Mouse (Mus musculus) ES-E14 (cell line): Measurements from ENCODE around the gene Racgap1. TPM values are rescaled to one million over a fixed set of nuclear protein-coding genes. Genes with fewer than 3 reads are reported as not detected.
A peak's percentile ranks its signal among the peaks of the same experiment; 100 is the strongest.

Experiments used
- DNase-seq: peaks from one replicate; pipeline ENCODE4 v3.0.0-alpha.2; 2013; ENCODE audit warnings: low read depth, low spot score
- H3K27ac ChIP-seq: 2 replicates; pipeline ENCODE4 v1.5.1; 2012; ENCODE audit warnings: low read depth, mild to moderate bottlenecking, low read length, moderate library complexity, mixed read lengths; ENCODE audit not compliant: poor library complexity, insufficient read depth, severe bottlenecking
- H3K36me3 ChIP-seq: 2 replicates; pipeline ENCODE4 v1.6.1; 2012; ENCODE audit warnings: mild to moderate bottlenecking, low read length, moderate library complexity, mixed read lengths; ENCODE audit not compliant: control insufficient read depth, poor library complexity, insufficient read depth, severe bottlenecking
- H3K4me1 ChIP-seq, 2 experiments: fragments of 150-350 bp in 1 of 2; sonication (generic) in 1 of 2; 2 replicates each; pipeline ENCODE4 v1.6.1; 2012; ENCODE audit warnings: low read length in 2 of 2, mild to moderate bottlenecking in 1 of 2, mixed read lengths in 1 of 2; ENCODE audit not compliant: control insufficient read depth in 2 of 2, insufficient read depth in 2 of 2, poor library complexity in 1 of 2
- H3K4me3 ChIP-seq, 2 experiments: fragments of 150-350 bp in 1 of 2; sonication (generic) in 1 of 2; 2 replicates each; pipeline ENCODE4 v1.5.1; 2012; ENCODE audit warnings: low read length in 2 of 2, low read depth in 1 of 2, mild to moderate bottlenecking in 1 of 2, mixed read lengths in 1 of 2; ENCODE audit not compliant: insufficient read depth in 1 of 2, poor library complexity in 1 of 2, severe bottlenecking in 1 of 2
- H3K9ac ChIP-seq: 2 replicates; pipeline ENCODE4 v1.6.1; 2012; ENCODE audit warnings: low read depth, mild to moderate bottlenecking, low read length, mixed read lengths; ENCODE audit not compliant: poor library complexity, insufficient read depth, severe bottlenecking
- H3K9me3 ChIP-seq: fragments of 150-350 bp; sonication (generic); 2 replicates; pipeline ENCODE4 v1.6.1; 2012; ENCODE audit warnings: low read depth, mild to moderate bottlenecking, low read length; ENCODE audit not compliant: control insufficient read depth, insufficient read depth
- CHD2 ChIP-seq: IDR thresholded peaks from 2 replicates; pipeline ENCODE4 v1.6.1; 2014; ENCODE audit warnings: mild to moderate bottlenecking, low read depth, low read length, inconsistent platforms
- HCFC1 ChIP-seq: IDR thresholded peaks from 2 replicates; pipeline ENCODE4 v1.6.1; 2012; ENCODE audit warnings: low read length, inconsistent platforms, borderline replicate concordance; ENCODE audit not compliant: insufficient read depth
- MAFK ChIP-seq: IDR thresholded peaks from 2 replicates; pipeline ENCODE4 v1.6.1; 2014; ENCODE audit warnings: mild to moderate bottlenecking, low read depth, low read length, inconsistent platforms; ENCODE audit not compliant: insufficient read depth
- ZC3H11A ChIP-seq: IDR thresholded peaks from 2 replicates; pipeline ENCODE4 v1.6.1; 2012; ENCODE audit warnings: low read depth, mild to moderate bottlenecking, inconsistent platforms, low read length, borderline replicate concordance
- ZNF384 ChIP-seq: IDR thresholded peaks from 2 replicates; pipeline ENCODE4 v1.6.1; 2012; ENCODE audit warnings: low read depth, low read length, inconsistent platforms
- in situ Hi-C, 2 experiments: fragments of 600-800 bp; cut with MboI; formaldehyde crosslinking; loops; one replicate each; pipeline ENCODE4 v1.15.1; 2025; ENCODE audit warnings: low sequenced_read_pairs in 2 of 2, inconsistent platforms in 1 of 2; ENCODE audit not compliant: unreplicated experiment in 2 of 2
- total RNA-seq: library from RNA; depleted of rRNA; stranded (reverse); fragments of 300-350 nt; gene quantifications from 2 replicates; pipeline ENCODE4 v1.2.3, GENCODE M21; 2012; rRNA removed

Racgap1 gene
- 109 and 127 TPM in 2 replicates for total RNA-seq

GRCm38 (mm10) chr15:99651163-99651872 is at the start of gene Racgap1:
Gene Racgap1 (minus strand): TSS chr15:99651656.
- H3K4me3 ChIP-seq, result peak within 1 kb of the TSS; percentile 81 to 97
- TF ChIP-seq HCFC1 (peak; percentile 87), CHD2 (no peak)
- peak; percentile 97 for DNase-seq
- peaks cover 8 to 29% of the 10 kb centered on the region in 2 experiments; a peak in 3 of 4 replicates for H3K4me1 ChIP-seq
- peak within 1 kb of the TSS; percentile 90 for H3K9ac ChIP-seq
- in situ Hi-C loops, result no loop called here
- peaks cover 2% of the 10 kb centered on the region for H3K36me3 ChIP-seq
- H3K9me3 ChIP-seq, result no peaks in the 10 kb centered on the region
- peak within 1 kb of the TSS; percentile 45; the same call in 1 of the 2 replicates for H3K27ac ChIP-seq

DNA sequence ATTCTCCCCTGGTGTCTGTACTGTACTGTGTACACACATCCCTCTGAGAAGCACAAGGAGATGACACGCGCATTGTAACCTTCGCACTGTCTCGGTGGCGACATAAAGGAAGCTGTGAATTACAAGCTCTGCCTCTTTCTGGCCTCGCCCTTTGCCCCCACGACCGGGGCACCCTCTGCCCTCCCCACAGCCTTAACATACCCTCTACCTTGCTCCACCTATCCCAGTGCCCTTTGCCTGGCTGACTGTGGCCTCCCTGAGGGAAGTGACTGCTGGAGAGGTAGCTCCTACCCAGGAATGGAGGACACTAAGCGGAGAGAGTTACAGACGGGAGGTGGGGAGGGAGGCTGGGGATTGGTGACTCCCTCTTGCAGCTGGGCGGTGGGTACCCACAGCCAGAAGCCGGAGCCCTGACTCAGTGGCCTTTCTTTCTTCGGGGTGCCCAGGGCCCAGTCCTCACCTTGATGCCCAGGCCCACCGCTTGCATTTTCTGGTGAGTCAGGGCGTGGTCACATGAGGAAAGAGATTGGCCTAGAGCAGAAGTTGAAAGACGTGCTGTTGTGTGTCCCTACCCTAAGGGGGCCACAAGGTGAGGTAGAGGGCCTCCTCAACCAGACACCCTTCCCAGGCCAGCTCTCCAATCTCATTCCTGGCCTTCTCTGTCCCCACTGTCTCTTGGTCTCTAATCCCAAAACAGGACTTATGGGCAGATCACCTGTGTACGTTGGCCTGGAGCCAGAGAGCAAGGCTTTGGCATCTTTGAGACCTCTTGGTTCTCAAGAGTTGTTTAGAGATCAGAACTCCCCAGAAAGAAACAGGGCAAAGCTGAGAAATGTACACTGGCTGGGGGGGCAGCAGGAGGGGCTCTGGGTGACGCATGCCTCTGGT is 49.0 kb upstream of the Racgap1 start:
- Histone ChIP-seq H3K9ac (peak overlapping the region; percentile 95; the same call in 1 of the 2 replicates), H3K9me3 (no peaks in the 10 kb centered on the region), H3K36me3 (0 out of 2 replicates have a peak, but pooled peaks cover 2% of the 10 kb centered on the region), H3K4me1 (peaks cover 6 to 22% of the 10 kb centered on the region in 2 experiments; a peak in 3 of 4 replicates), H3K27ac (no peak overlapping the region), H3K4me3 (peak overlapping the region in 1 of 2 experiments; percentile 29; a peak in 1 of 4 replicates)
- DNase-seq, result no peak
- in situ Hi-C loops, result no loop called here
- TF ChIP-seq CHD2 (no peak), ZC3H11A (no peak), ZNF384 (no peak), HCFC1 (no peak), MAFK (no peak)

GRCm38 (mm10) chr15:99699715-99700114 is 48.3 kb upstream of the Racgap1 start:
- no peak overlapping the region for H3K4me3 ChIP-seq
- no peaks in the 10 kb centered on the region for H3K9me3 ChIP-seq
- in situ Hi-C loops, result no loop called here
- H3K9ac ChIP-seq, result no peak overlapping the region
- peaks cover 6 to 22% of the 10 kb centered on the region in 2 experiments; a peak in 3 of 4 replicates for H3K4me1 ChIP-seq
- no peak overlapping the region for H3K27ac ChIP-seq
- no peak for DNase-seq
- H3K36me3 ChIP-seq, result 0 out of 2 replicates have a peak, but pooled peaks cover 2% of the 10 kb centered on the region
- TF ChIP-seq ZC3H11A (no peak), HCFC1 (no peak), CHD2 (no peak)

DNA sequence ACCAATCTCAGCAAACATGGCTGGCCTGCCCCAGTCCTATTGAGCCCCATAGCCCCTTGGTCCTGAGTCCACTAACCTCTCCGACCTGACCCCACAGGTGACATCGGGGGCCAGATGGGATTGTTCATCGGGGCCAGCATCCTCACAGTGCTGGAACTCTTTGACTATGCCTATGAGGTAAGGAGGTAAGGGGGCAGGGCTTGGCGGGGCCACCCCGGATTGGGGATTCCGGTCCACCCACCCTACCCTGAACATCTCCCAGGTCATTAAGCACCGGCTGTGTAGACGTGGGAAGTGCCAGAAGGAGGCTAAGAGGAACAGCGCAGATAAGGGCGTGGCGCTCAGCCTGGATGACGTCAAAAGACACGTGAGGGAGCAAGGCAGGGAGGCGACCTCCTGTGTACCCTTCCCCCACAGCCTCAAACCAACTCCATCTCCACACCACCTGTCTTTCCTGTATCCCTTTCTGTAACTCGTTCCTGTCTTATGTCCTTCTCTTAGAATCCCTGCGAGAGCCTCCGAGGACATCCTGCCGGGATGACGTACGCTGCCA is 47.2 kb upstream of the Racgap1 start:
- H3K4me3 ChIP-seq, result no peak overlapping the region
- no peaks in the 10 kb centered on the region for H3K9me3 ChIP-seq
- H3K36me3 ChIP-seq, result no peaks in the 10 kb centered on the region
- no peak overlapping the region for H3K9ac ChIP-seq
- no peak overlapping the region for H3K27ac ChIP-seq
- TF ChIP-seq MAFK, result no peak
- TF ChIP-seq ZNF384, result no peak
- TF ChIP-seq HCFC1, result no peak
- TF ChIP-seq CHD2, result no peak
- no peak for TF ChIP-seq ZC3H11A
- in situ Hi-C loops, result no loop called here
- DNase-seq, result no peak
- peaks cover 6 to 22% of the 10 kb centered on the region in 2 experiments; a peak in 3 of 4 replicates for H3K4me1 ChIP-seq
